Mouse (Mus musculus) kidney, adult 2 months (tissue): ENCODE data around the gene Egfl7. TPM values are rescaled to one million over a fixed set of nuclear protein-coding genes. Genes with fewer than 3 reads are reported as not detected.

Experiments
- DNase-seq: peaks from one replicate; pipeline ENCODE4 v3.0.0; 2021
- H3K27ac ChIP-seq: fragments of 200-500 bp; 2 replicates; pipeline ENCODE4 v1.5.1; 2012; ENCODE audit warnings: low read depth, low read length, control low read depth, inconsistent platforms; ENCODE audit not compliant: insufficient read depth
- H3K27me3 ChIP-seq: fragments of 200-500 bp; replicated peaks from 2 replicates; pipeline ENCODE4 v1.6.1; 2012; ENCODE audit warnings: mild to moderate bottlenecking, moderate library complexity, low read length, inconsistent platforms; ENCODE audit not compliant: control insufficient read depth, insufficient read depth
- H3K36me3 ChIP-seq: fragments of 200-500 bp; 2 replicates; pipeline ENCODE4 v1.6.1; 2012; ENCODE audit warnings: mild to moderate bottlenecking, moderate library complexity, low read length, inconsistent platforms; ENCODE audit not compliant: control insufficient read depth, insufficient read depth
- H3K4me1 ChIP-seq: fragments of 200-500 bp; 2 replicates; pipeline ENCODE4 v1.6.1; 2011; ENCODE audit warnings: low read length; ENCODE audit not compliant: control insufficient read depth, insufficient read depth
- H3K4me3 ChIP-seq: fragments of 200-500 bp; 2 replicates; pipeline ENCODE4 v1.5.1; 2011; ENCODE audit warnings: mild to moderate bottlenecking, low read depth, low read length, control low read depth; ENCODE audit not compliant: insufficient read depth
- CTCF ChIP-seq: fragments of 200-500 bp; conservative IDR thresholded peaks from 2 replicates; pipeline ENCODE4 v1.5.1; 2011; ENCODE audit warnings: low read depth, mild to moderate bottlenecking, control low read depth, low read length, moderate library complexity, mixed read lengths; ENCODE audit not compliant: insufficient read depth, insufficient read length
- POLR2A ChIP-seq: fragments of 200-500 bp; IDR thresholded peaks from one replicate; pipeline ENCODE4 v1.6.1; 2011; ENCODE audit warnings: low read depth, low read length, control low read depth
- WGBS: fragments of 180-500 bp; shearing (Covaris S2); methylation state at CpG from one replicate; pipeline ENCODE4 v1.1.7; 2018; 5-methylcytosine and 5-hydroxymethylcytosine counted together
- polyA plus RNA-seq: library from polyadenylated mRNA; depleted of rRNA; stranded (reverse); fragments of >200 nt; gene quantifications from 2 replicates; pipeline ENCODE4 v1.2.3, GENCODE M21; 2012

Egfl7 gene
- polyA plus RNA-seq, 1 experiment, result 297 TPM

DNA sequence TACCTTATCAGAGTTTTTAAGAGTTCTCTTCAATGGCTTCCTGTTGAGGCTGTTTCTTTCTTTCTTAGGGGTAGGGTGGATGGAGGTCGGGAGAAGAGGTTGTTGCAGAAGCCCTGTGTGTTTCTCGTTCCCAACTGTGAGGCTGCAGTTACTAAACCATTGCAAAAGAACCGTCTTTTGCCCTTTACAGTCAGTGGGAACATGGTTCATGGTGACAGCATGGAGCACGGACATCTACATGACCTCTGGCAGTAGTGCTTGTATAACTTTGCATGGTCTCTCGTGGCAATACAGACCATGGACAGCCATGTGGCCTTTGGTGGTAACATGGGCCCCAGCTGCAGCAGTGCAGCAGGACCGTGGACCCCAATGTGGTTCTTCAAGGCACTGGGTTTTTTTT lies 37.5 kb downstream of the Egfl7 start:
- no peak overlapping the region for H3K4me3 ChIP-seq
- no peak overlapping the region for H3K27ac ChIP-seq
- TF ChIP-seq POLR2A (no peak), CTCF (no peak)
- H3K36me3 ChIP-seq, result no peaks in the 10 kb centered on the region
- DNase-seq, result no peak
- H3K4me1 ChIP-seq, result no peaks in the 10 kb centered on the region; the same call in 1 of the 2 replicates
- no peaks in the 10 kb centered on the region for H3K27me3 ChIP-seq
- WGBS, result 82% methylated on average over 6 of the region's 6 CpGs

GRCm38 (mm10) chr2:26617928-26618327 lies 38.1 kb downstream of the Egfl7 start:
- no peak overlapping the region for H3K4me3 ChIP-seq
- no peak for TF ChIP-seq POLR2A
- no peak for TF ChIP-seq CTCF
- H3K27ac ChIP-seq, result no peak overlapping the region
- no peaks in the 10 kb centered on the region for H3K27me3 ChIP-seq
- no peak for DNase-seq
- 80% methylated on average over 7 of the region's 7 CpGs for WGBS
- no peaks in the 10 kb centered on the region for H3K36me3 ChIP-seq
- no peaks in the 10 kb centered on the region; the same call in 1 of the 2 replicates for H3K4me1 ChIP-seq

DNA sequence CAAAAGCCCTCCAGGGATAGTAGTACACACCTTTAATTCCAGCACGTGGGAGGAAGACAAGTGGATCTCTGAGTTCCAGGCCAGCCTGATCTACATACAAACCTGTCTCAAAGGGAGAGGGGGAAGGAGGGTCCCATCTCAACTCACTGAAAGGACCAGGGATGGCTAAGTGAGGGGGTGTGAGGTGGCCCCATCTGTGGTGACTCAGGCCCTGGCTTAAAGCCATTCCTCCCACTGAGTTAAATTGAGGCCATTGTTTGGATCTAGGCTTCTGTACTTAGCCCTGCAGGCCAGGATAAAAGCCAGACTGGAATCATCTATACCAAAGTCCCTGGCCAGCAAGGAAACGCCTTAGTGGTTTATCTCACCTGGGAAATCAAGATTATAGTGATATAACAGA lies 41.4 kb downstream of the Egfl7 start:
- no peaks in the 10 kb centered on the region for H3K27me3 ChIP-seq
- no peak overlapping the region for H3K4me3 ChIP-seq
- H3K4me1 ChIP-seq, result no peaks in the 10 kb centered on the region
- no peak for TF ChIP-seq CTCF
- TF ChIP-seq POLR2A, result no peak
- H3K36me3 ChIP-seq, result no peaks in the 10 kb centered on the region
- DNase-seq, result no peak
- H3K27ac ChIP-seq, result no peak overlapping the region
- 42% methylated on average over 2 of the region's 2 CpGs for WGBS

GRCm38 (mm10) chr2:26622984-26623383 lies 43.2 kb downstream of the Egfl7 start:
- Histone ChIP-seq H3K4me1 (no peaks in the 10 kb centered on the region), H3K4me3 (no peak overlapping the region), H3K27ac (no peak overlapping the region), H3K36me3 (no peaks in the 10 kb centered on the region), H3K27me3 (no peaks in the 10 kb centered on the region)
- 59% methylated on average over 5 of the region's 5 CpGs for WGBS
- TF ChIP-seq POLR2A (no peak), CTCF (no peak)
- no peak for DNase-seq

- H3K4me1 ChIP-seq, result no peaks in the 10 kb centered on the region
- H3K27ac ChIP-seq, result no peak overlapping the region
- H3K4me3 ChIP-seq, result no peak overlapping the region
- WGBS, result 89% methylated on average over 3 of the region's 3 CpGs
- H3K36me3 ChIP-seq, result no peaks in the 10 kb centered on the region
- TF ChIP-seq POLR2A (no peak), CTCF (no peak)
- H3K27me3 ChIP-seq, result no peaks in the 10 kb centered on the region
- DNase-seq, result no peak
Measured at GRCm38 (mm10) chr2:26625419-26625818, 45.6 kb downstream of the Egfl7 start.

DNA sequence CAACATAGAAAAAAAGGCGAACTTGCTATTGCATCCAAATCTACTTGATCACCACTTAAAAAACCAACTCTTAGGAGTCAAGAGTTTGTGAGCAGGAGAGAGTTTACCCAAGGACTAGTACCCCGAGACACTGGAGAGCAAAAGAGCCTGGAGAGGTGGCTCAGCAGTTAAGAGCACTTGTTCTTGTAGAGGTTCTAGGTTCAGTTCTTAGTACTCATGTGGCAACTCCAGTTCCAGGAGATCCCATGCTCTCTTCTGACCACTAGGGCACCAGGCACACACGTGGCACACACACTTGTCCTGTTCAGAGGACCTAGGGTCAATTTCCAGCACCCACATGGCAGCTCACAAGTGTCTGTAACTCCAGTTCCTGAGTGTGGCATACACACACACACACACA lies 46.3 kb downstream of the Egfl7 start:
- no peak for DNase-seq
- 75% methylated on average over 3 of the region's 3 CpGs for WGBS

DNA sequence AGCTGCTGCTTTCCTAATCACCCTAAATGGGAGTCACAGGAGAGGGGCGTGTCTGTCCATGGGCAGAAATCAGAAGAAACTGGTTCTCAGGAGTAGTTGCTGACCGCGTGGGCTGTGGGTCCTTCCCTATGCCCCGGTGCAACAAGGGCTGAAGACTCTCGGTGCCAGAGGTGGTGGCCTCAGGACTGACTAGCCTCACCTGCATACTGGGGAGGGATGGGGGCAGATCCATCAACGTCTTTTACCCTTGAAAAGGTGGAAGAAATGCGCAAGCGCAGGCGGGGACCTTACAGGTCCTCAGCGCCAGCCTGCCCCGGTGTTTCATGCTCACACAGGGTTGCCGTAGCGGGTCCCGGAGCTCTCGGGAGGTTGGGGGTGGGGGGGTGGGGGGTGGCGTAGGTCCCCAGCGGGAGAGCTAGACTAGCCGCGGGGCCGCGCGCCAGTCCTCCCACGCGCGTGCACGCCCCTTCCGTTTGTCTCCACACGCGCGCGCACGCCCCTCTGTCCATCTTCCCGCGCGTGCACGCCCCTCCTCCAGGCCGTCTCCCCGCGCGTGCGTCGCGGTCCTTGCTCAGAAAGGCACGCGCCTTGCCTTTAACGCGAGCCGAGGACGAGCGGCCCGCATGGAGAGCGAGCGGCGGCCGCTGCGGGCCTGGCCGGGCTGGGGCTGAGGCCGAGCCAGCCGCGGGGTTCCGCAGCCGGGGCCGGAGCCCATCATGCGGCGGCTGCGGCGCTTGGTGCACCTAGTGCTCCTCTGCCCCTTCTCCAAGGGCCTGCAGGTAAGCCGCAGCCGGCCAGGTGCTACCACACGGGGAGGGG lies 48.3 kb downstream of the Egfl7 start, which contains the start of gene Fam69b:
TSS of gene Fam69b (plus strand) at position 537 of the 819 bp plus-strand sequence.
- Histone ChIP-seq H3K27ac (no peak within 1 kb of the TSS), H3K27me3 (no peaks in the 10 kb centered on the region)
- peak; percentile 72 for DNase-seq

More for the DNA sequence above, 46.3 kb downstream of the Egfl7 start:
- no peaks in the 10 kb centered on the region for H3K27me3 ChIP-seq
- no peak overlapping the region for H3K27ac ChIP-seq
- TF ChIP-seq CTCF (peak; percentile 20; the same call in 1 of the 2 replicates), POLR2A (no peak)
- H3K4me3 ChIP-seq, result no peak overlapping the region
- H3K4me1 ChIP-seq, result no peaks in the 10 kb centered on the region
- no peaks in the 10 kb centered on the region for H3K36me3 ChIP-seq

More for the DNA sequence above, 48.3 kb downstream of the Egfl7 start, which contains the start of gene Fam69b:
- H3K4me3 ChIP-seq, result peak within 1 kb of the TSS; percentile 50
- under 1% methylated on average over 69 of the region's 70 CpGs for WGBS
- H3K4me1 ChIP-seq, result no peaks in the 10 kb centered on the region
- TF ChIP-seq CTCF (no peak), POLR2A (no peak)
- H3K36me3 ChIP-seq, result no peaks in the 10 kb centered on the region
